Mouse (Mus musculus): ENCODE data around the gene Ccdc155. TPM values are rescaled to one million over a fixed set of nuclear protein-coding genes. Genes with fewer than 3 reads are reported as not detected.
A peak's percentile ranks its signal among the peaks of the same experiment; 100 is the strongest.

Ccdc155 gene
- 0.85 and 0.86 TPM in 2 replicates for polyA plus RNA-seq (2015; fragmentation: Nextera tagmentation; extraction: Ambion mirVana)

DNA sequence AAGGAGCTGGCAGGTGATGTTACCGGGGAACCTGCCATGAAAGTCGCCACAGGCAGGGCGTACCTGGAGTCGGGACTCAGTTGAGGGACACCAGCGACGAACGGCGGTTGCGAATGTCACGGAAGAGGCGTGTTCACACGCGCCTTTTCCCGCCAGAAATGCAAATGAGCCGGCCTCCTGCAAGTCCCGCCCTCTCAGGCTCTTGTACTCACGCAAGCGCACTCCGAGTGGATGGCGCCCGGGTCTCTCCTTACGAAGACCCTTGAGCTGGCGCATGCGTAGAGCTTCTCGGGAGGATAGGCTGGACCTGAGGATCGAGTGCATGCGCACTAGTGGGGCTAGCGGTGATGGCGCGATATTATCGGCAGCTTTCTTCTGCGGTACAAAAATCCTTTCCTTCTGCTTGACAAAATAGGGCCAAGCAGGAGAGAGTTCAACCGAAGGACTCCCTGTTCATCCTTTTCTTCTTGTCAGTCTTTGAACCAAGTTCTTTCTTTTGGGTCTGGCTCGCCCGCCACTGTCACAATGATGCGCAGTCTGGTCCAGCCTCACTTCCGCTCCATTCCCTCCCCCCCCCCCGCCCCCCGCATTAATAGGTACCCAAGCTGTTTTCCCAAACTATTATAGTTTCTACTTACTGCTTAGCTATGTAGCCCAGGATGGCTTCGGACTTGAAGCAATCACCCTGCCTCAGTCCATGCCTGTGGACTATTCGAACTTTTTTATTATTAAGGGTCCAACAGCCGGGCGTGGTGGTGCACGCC, at the start of gene Ccdc155:
Gene Ccdc155 (minus strand): TSS at position 513 of the 764 bp plus-strand sequence.
- Histone ChIP-seq H3K36me3 (ENCODE audit: insufficient read depth, low read length) (no peaks in the 10 kb centered on the region), H3K4me3 (ENCODE audit: low read length) (peak within 1 kb of the TSS; percentile 51), H3K9me3 (ENCODE audit: low read length) (no peaks in the 10 kb centered on the region; the same call in 1 of the 2 replicates), H3K4me1 (ENCODE audit: insufficient read depth, low read length) (no peaks in the 10 kb centered on the region), H3K27ac (ENCODE audit: low read length) (no peak within 1 kb of the TSS), H3K27me3 (ENCODE audit: insufficient read depth, low read length) (peaks cover 5% of the 10 kb centered on the region; the same call in 1 of the 2 replicates), H3K4me2 (replicated peaks; ENCODE audit: low read depth, low read length) (peak within 1 kb of the TSS; percentile 60), H3K9ac (replicated peaks; ENCODE audit: low read length) (peak within 1 kb of the TSS; percentile 37)
- WGBS = 9% methylated on average over 44 of the region's 44 CpGs
- ATAC-seq (ENCODE audit: low FRiP score, low TSS enrichment) = peak; percentile 95

DNA sequence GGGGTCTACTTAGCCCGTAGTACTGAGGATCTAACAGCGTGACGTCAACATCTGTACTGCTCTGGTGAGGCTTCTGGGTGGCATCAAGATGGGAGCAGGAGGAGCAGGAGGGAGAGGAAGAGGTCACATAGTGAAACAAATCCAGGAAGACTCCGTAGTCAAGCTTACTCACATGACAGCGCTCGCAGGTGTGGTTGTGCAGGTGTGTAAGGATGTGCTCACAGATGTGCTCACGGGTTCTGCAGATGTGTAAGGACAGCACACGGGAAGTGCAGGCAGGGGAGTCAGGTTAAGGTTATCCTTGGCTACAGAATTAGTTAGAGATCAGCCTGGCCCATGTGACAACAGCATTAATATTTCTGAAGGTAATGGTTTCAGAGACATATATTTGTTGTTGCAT, 49.1 kb upstream of the Ccdc155 start:
- no peak overlapping the region for H3K9ac ChIP-seq (replicated peaks; ENCODE audit: low read length)
- no peak overlapping the region for H3K4me3 ChIP-seq (ENCODE audit: low read length)
- no peak for ATAC-seq (ENCODE audit: low FRiP score, low TSS enrichment)
- no peaks in the 10 kb centered on the region for H3K27me3 ChIP-seq (ENCODE audit: insufficient read depth, low read length)
- no peaks in the 10 kb centered on the region for H3K36me3 ChIP-seq (ENCODE audit: insufficient read depth, low read length)
- H3K27ac ChIP-seq (ENCODE audit: low read length) = no peak overlapping the region
- 87% methylated on average over 8 of the region's 8 CpGs for WGBS
- no peaks in the 10 kb centered on the region for H3K4me1 ChIP-seq (ENCODE audit: insufficient read depth, low read length)
- H3K9me3 ChIP-seq (ENCODE audit: low read length) = no peaks in the 10 kb centered on the region
- no peak overlapping the region for H3K4me2 ChIP-seq (replicated peaks; ENCODE audit: low read depth, low read length)

DNA sequence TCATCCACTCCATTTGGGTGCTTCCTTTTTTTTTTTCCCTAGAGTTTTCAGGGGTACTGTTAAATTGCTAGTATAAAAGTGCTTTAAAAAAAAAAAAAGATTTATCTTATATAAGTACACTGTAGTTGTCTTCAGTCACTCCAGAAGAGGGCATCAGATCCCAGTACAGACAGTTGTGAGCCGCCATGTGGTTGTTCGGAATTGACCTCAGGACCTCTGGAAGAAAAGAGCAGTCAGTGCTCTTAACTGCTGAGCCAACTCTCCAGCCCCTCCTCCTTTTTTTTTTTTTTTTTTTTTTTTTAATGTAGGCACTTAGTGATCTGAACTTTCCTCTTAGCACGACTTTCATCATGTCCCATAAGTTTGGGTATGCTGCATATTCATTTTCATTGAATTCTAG, 43.0 kb upstream of the Ccdc155 start:
- no peaks in the 10 kb centered on the region for H3K9me3 ChIP-seq (ENCODE audit: low read length)
- no peak overlapping the region for H3K4me3 ChIP-seq (ENCODE audit: low read length)
- no peak for ATAC-seq (ENCODE audit: low FRiP score, low TSS enrichment)
- no peak overlapping the region for H3K27ac ChIP-seq (ENCODE audit: low read length)
- H3K36me3 ChIP-seq (ENCODE audit: insufficient read depth, low read length) = no peaks in the 10 kb centered on the region
- H3K4me2 ChIP-seq (replicated peaks; ENCODE audit: low read depth, low read length) = no peak overlapping the region
- 30% methylated on average over 3 of the region's 3 CpGs for WGBS
- H3K9ac ChIP-seq (replicated peaks; ENCODE audit: low read length) = no peak overlapping the region
- H3K4me1 ChIP-seq (ENCODE audit: insufficient read depth, low read length) = no peaks in the 10 kb centered on the region
- no peaks in the 10 kb centered on the region for H3K27me3 ChIP-seq (ENCODE audit: insufficient read depth, low read length)

DNA sequence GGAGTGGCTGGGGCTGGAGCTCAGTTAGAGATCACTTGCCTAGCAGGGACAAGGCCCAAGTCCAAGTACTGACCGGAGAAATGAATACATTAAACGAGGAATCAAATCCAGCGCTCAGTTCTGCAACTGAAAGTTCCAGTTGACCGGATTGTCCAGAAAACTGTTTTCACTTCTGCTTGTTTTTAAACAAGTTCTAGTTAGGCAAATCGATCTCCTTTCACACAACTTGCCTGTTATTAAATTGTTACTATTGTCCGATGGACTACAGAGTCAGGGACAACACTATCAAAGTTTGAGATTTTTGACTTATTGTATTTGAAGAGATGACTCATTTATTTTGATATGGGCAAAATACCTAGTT, 36.7 kb upstream of the Ccdc155 start:
- Histone ChIP-seq H3K4me1 (ENCODE audit: insufficient read depth, low read length) (peaks cover 9% of the 10 kb centered on the region), H3K9ac (replicated peaks; ENCODE audit: low read length) (peak overlapping the region; percentile 60; the same call in 1 of the 2 replicates), H3K4me2 (replicated peaks; ENCODE audit: low read depth, low read length) (peak overlapping the region; percentile 50), H3K27me3 (ENCODE audit: insufficient read depth, low read length) (no peaks in the 10 kb centered on the region), H3K4me3 (ENCODE audit: low read length) (peak overlapping the region; percentile 8; the same call in 1 of the 2 replicates), H3K36me3 (ENCODE audit: insufficient read depth, low read length) (no peaks in the 10 kb centered on the region), H3K9me3 (ENCODE audit: low read length) (no peaks in the 10 kb centered on the region), H3K27ac (ENCODE audit: low read length) (peak overlapping the region; percentile 31; the same call in 1 of the 2 replicates)
- WGBS = 69% methylated on average over 6 of the region's 6 CpGs
- ATAC-seq (ENCODE audit: low FRiP score, low TSS enrichment) = no peak; the same call in 1 of the 2 replicates

DNA sequence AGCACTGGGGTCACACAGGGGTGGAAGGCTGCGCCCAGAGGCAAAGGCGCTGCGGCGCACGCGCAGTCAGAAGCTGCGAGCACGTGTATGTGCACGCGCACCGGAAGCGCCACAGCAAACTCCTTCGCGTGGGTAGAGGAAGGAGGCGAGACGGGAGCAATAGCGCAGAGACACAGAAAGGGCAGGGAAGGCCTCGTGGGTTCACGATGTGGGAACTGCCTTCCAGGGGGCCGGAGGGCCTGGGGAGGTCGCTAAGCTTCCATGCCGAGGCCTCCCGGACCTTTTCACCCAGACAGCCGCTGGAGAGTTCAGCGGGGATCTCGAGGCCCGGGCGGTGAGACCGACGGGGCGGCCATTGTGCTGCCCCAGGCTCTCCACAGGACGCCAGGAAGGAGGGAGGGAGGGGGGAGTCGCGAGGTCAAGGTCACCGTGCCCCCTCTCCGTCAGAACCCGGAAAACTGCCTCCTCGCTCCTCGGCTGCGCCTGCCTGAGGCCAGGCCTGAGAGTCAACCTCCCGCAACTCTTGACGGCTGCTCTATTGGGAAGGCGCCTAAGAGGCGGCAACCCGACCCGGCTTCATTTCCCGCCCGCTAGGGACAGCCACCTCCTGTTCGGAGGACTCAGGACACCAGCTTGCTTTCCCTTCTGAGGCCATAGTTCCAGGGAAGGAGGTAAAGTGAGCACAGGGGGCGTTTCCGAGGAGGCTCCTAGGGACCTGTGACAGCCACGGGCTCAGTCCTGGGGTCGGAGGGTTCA, 36.1 kb upstream of the Ccdc155 start, which contains the start of gene Slc6a16:
Gene Slc6a16 (plus strand): TSS at position 453 of the 756 bp plus-strand sequence.
- Histone ChIP-seq H3K36me3 (ENCODE audit: insufficient read depth, low read length) (no peaks in the 10 kb centered on the region), H3K4me2 (replicated peaks; ENCODE audit: low read depth, low read length) (peak within 1 kb of the TSS; percentile 50), H3K9ac (replicated peaks; ENCODE audit: low read length) (peak within 1 kb of the TSS; percentile 60), H3K4me1 (ENCODE audit: insufficient read depth, low read length) (peaks cover 9% of the 10 kb centered on the region), H3K4me3 (ENCODE audit: low read length) (peak within 1 kb of the TSS; percentile 8), H3K27me3 (ENCODE audit: insufficient read depth, low read length) (0 out of 2 replicates have a peak, but pooled peaks cover 3% of the 10 kb centered on the region), H3K27ac (ENCODE audit: low read length) (peak within 1 kb of the TSS; percentile 31; the same call in 1 of the 2 replicates), H3K9me3 (ENCODE audit: low read length) (no peaks in the 10 kb centered on the region)
- ATAC-seq (ENCODE audit: low FRiP score, low TSS enrichment) = peak; percentile 80
- WGBS = 15% methylated on average over 47 of the region's 53 CpGs

DNA sequence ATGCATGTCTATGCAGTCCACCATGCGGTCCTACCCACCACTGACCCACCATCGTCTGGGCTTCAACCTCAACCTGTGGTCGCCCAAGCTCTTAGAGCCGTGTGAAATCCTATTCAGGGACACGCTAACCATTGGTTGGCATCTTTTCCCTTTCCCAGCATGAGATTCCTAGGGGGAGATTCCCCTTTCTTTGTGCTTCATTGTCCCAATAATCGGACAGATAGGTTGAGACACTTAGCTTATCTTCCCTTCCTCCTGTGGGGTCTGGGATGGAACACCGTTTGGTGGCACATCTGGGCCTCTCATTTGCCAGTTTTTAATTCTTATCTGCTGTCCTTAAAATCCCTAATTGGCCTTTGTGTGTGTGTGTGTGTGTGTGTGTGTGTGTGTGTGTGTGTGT, 35.4 kb upstream of the Ccdc155 start:
- Histone ChIP-seq H3K27ac (ENCODE audit: low read length) (no peak overlapping the region), H3K27me3 (ENCODE audit: insufficient read depth, low read length) (0 out of 2 replicates have a peak, but pooled peaks cover 3% of the 10 kb centered on the region), H3K4me2 (replicated peaks; ENCODE audit: low read depth, low read length) (no peak overlapping the region), H3K4me3 (ENCODE audit: low read length) (no peak overlapping the region), H3K9me3 (ENCODE audit: low read length) (no peaks in the 10 kb centered on the region), H3K4me1 (ENCODE audit: insufficient read depth, low read length) (peaks cover 14% of the 10 kb centered on the region), H3K36me3 (ENCODE audit: insufficient read depth, low read length) (no peaks in the 10 kb centered on the region), H3K9ac (replicated peaks; ENCODE audit: low read length) (no peak overlapping the region)
- 87% methylated on average over 7 of the region's 7 CpGs for WGBS
- no peak for ATAC-seq (ENCODE audit: low FRiP score, low TSS enrichment)

DNA sequence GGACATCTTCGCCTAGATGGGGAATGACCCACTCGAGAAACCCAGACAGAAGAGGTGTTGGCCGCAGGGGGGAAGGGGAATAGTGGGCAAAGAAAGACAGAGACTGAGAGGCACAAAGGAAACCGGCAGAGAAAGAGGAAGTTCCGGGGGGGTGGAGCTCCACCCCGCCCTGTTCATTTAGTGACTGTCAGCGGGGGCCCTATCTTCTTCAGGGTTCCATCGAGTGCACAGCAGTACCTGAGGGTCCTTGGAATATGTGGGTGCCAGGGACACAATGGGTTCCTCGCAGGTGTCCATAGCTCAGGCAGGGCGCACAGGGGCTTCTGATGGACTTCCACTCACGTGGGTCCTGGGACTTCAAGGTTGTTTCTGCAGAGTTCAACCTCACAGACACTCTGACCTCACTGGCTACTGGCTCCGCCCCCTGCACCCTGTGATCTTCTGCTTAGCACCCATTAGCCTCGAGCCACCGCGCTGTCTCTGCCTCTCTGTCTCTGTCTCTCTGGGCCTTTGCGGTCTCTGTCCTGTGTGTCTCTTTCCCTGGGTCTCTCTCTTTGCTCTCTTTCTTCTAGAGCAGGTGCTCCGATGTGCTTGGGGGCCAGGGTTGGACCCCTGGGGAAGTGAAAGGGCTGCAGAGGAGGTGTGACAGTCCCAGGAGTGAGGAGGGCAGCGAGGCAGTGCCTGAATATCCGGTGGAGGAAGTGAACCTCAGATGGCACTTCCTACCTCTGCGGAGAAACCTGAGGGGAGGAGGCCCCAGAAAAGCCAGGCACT, 34.2 kb upstream of the Ccdc155 start, which contains the start of gene Cd37:
Gene Cd37 (minus strand): TSS at position 393 of the 774 bp plus-strand sequence.
- Histone ChIP-seq H3K27ac (ENCODE audit: low read length) (no peak within 1 kb of the TSS), H3K4me3 (ENCODE audit: low read length) (no peak within 1 kb of the TSS), H3K4me1 (ENCODE audit: insufficient read depth, low read length) (peaks cover 26% of the 10 kb centered on the region), H3K9ac (replicated peaks; ENCODE audit: low read length) (no peak within 1 kb of the TSS), H3K27me3 (ENCODE audit: insufficient read depth, low read length) (0 out of 2 replicates have a peak, but pooled peaks cover 3% of the 10 kb centered on the region), H3K4me2 (replicated peaks; ENCODE audit: low read depth, low read length) (no peak within 1 kb of the TSS), H3K36me3 (ENCODE audit: insufficient read depth, low read length) (no peaks in the 10 kb centered on the region), H3K9me3 (ENCODE audit: low read length) (no peaks in the 10 kb centered on the region)
- WGBS = 39% methylated on average over 20 of the region's 20 CpGs
- no peak for ATAC-seq (ENCODE audit: low FRiP score, low TSS enrichment)

DNA sequence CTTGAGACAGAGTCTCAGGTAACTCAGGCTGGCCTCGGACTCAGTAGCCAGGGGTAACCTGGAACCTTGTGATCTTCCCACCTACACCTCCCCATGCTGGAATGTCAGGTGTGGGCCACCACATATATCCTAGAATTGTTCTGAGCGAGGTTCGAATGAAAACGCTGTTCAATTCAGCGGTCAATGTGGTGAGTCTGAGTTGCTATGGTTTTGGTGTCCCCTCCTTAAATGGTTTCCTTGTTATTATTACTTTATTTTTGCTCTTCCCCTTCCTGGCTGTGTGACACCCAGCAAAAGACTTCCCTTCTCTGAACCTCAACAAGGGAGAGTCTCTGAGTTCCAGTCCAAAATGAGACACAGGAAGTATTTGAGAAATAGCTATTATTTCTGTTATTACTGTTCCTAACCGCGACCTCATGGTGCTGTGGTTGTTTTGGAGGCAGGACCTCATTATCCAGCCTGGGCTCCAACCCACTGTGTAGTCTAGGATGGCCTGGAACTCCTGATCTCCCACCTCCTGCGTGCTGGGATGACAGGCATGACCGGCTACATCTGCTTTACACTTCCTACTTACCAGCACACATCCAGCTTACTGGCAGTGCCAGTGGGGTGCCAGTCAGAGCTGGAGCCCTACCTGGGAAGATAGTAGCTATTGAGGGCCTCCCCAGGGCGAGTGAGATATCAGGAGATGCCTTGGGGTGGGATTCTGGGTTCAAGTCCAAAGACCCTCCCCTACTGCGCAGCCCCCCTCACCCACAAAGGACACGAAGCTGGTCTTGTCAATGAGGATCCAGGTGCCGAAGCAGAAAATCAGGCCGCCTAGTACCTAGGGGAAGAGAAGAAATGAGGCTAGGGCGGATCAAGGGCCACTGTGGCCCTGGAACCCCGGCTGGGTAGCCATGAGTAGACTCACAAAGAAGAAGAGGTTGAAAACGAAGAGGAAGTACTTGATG, 33.3 kb upstream of the Ccdc155 start:
- 77% methylated on average over 17 of the region's 17 CpGs for WGBS
- no peak for ATAC-seq (ENCODE audit: low FRiP score, low TSS enrichment)
- H3K4me1 ChIP-seq (ENCODE audit: insufficient read depth, low read length) = peaks cover 33% of the 10 kb centered on the region
- no peak overlapping the region for H3K27ac ChIP-seq (ENCODE audit: low read length)
- H3K9me3 ChIP-seq (ENCODE audit: low read length) = no peaks in the 10 kb centered on the region
- no peak overlapping the region for H3K4me2 ChIP-seq (replicated peaks; ENCODE audit: low read depth, low read length)
- no peak overlapping the region for H3K9ac ChIP-seq (replicated peaks; ENCODE audit: low read length)
- H3K36me3 ChIP-seq (ENCODE audit: insufficient read depth, low read length) = peaks cover 1% of the 10 kb centered on the region; the same call in 1 of the 2 replicates
- 0 out of 2 replicates have a peak, but pooled peaks cover 3% of the 10 kb centered on the region for H3K27me3 ChIP-seq (ENCODE audit: insufficient read depth, low read length)
- H3K4me3 ChIP-seq (ENCODE audit: low read length) = no peak overlapping the region
